Mouse (Mus musculus): ENCODE results near the gene Mael. TPM values are rescaled to one million over a fixed set of nuclear protein-coding genes. Genes with fewer than 3 reads are reported as not detected.

Gene Mael
- polyA plus RNA-seq, 1 experiment from 2014 or later: not detected

Other genes with a start within 250 kb of the Mael start
- 10.4 and 12.2 TPM in 2 replicates for gene Pou2f1, start 236.1 kb downstream of the Mael start, polyA plus RNA-seq (2015; fragmentation: Nextera tagmentation; extraction: Ambion mirVana)
- gene Dusp27, start 110.8 kb downstream of the Mael start, polyA plus RNA-seq (2015; fragmentation: Nextera tagmentation; extraction: Ambion mirVana): 2.6 and 3.0 TPM in 2 replicates
- 0.15 and 0.83 TPM in 2 replicates for gene Gpa33, start 108.5 kb downstream of the Mael start, polyA plus RNA-seq (2015; fragmentation: Nextera tagmentation; extraction: Ambion mirVana)
- gene Ildr2, start 15.4 kb upstream of the Mael start, polyA plus RNA-seq (2015; fragmentation: Nextera tagmentation; extraction: Ambion mirVana): 0.22 and 0.25 TPM in 2 replicates
- 63.7 and 65.3 TPM in 2 replicates for gene Tada1, start 140.3 kb upstream of the Mael start, polyA plus RNA-seq (2015; fragmentation: Nextera tagmentation; extraction: Ambion mirVana)
- gene Pogk, start 171.1 kb upstream of the Mael start, polyA plus RNA-seq (2015; fragmentation: Nextera tagmentation; extraction: Ambion mirVana): 22.6 and 26.6 TPM in 2 replicates

All from embryonic facial prominence, embryonic 13.5 days (tissue).